Mouse (Mus musculus): Measurements from ENCODE around the gene Hdac4.

GRCm38 (mm10) chr1:91990852-91991251 lies 204.6 kb downstream of the Hdac4 start:
- TF ChIP-seq GATA1 (IDR thresholded peaks at IDR 0.05; ENCODE audit: low read length) (no peak), TAL1 (IDR thresholded peaks at IDR 0.05; ENCODE audit: low read length) (no peak)
